Mouse (Mus musculus) lung, postnatal 25 days (tissue): ENCODE data around the gene Pard3b.

Experiments used
- DNase-seq: peaks from one replicate; pipeline ENCODE4 v3.0.0; 2022; ENCODE audit warnings: low spot score

Pard3b gene

GRCm38 (mm10) chr1:62483059-62483458, 844.4 kb downstream of the Pard3b start:
- DNase-seq = peak; percentile 18

GRCm38 (mm10) chr1:62488871-62489270, 850.2 kb downstream of the Pard3b start:
- no peak for DNase-seq

GRCm38 (mm10) chr1:62499146-62499545, 860.5 kb downstream of the Pard3b start:
- peak; percentile 10 for DNase-seq

GRCm38 (mm10) chr1:62510501-62510900, 871.9 kb downstream of the Pard3b start:
- DNase-seq = no peak

- DNase-seq = no peak
Observed at GRCm38 (mm10) chr1:62511681-62512080, 873.1 kb downstream of the Pard3b start.

GRCm38 (mm10) chr1:62518621-62519213, 880.1 kb downstream of the Pard3b start:
- no peak for DNase-seq

GRCm38 (mm10) chr1:62521368-62521767, 882.7 kb downstream of the Pard3b start:
- no peak for DNase-seq

- no peak for DNase-seq
Observed at GRCm38 (mm10) chr1:62522761-62523160, 884.1 kb downstream of the Pard3b start.

GRCm38 (mm10) chr1:62527788-62528187, 889.2 kb downstream of the Pard3b start:
- DNase-seq = no peak

- no peak for DNase-seq
Observed at GRCm38 (mm10) chr1:62529941-62530340, 891.3 kb downstream of the Pard3b start.

GRCm38 (mm10) chr1:62532426-62533126, 894.0 kb downstream of the Pard3b start:
- DNase-seq = no peak

- DNase-seq = no peak
Observed at GRCm38 (mm10) chr1:62548953-62549352, 910.3 kb downstream of the Pard3b start.

GRCm38 (mm10) chr1:62550546-62550945, 911.9 kb downstream of the Pard3b start:
- DNase-seq = no peak

- no peak for DNase-seq
Observed at GRCm38 (mm10) chr1:62551516-62551915, 912.9 kb downstream of the Pard3b start.

- no peak for DNase-seq
Observed at GRCm38 (mm10) chr1:62555838-62556237, 917.2 kb downstream of the Pard3b start.

GRCm38 (mm10) chr1:62562987-62563386, 924.4 kb downstream of the Pard3b start:
- no peak for DNase-seq

- no peak for DNase-seq
Observed at GRCm38 (mm10) chr1:62564245-62565119, 925.9 kb downstream of the Pard3b start.

- DNase-seq = no peak
Observed at GRCm38 (mm10) chr1:62565120-62565809, 926.6 kb downstream of the Pard3b start.

GRCm38 (mm10) chr1:62566596-62566995, 928.0 kb downstream of the Pard3b start:
- no peak for DNase-seq

GRCm38 (mm10) chr1:62576939-62577590, 938.4 kb downstream of the Pard3b start:
- no peak for DNase-seq

GRCm38 (mm10) chr1:62579024-62579765, 940.6 kb downstream of the Pard3b start:
- DNase-seq = peak; percentile 54
